Mouse (Mus musculus): ENCODE data around the gene Nacc2. TPM values are rescaled to one million over a fixed set of nuclear protein-coding genes. Genes with fewer than 3 reads are reported as not detected.

Nacc2 gene
- total and polyA plus RNA-seq, 2 experiments from 2014 or later, result 29.9 to 61.4 TPM

- Histone ChIP-seq H3K4me2 (ENCODE audit: low read depth, low read length) (no peak overlapping the region), H3K27ac (no peak overlapping the region), H3K27me3 (ENCODE audit: insufficient read depth, low read length) (no peaks in the 10 kb centered on the region), H3K4me3 (ENCODE audit: low read length) (no peak overlapping the region), H3K9ac (replicated peaks; ENCODE audit: low read length) (no peak overlapping the region), H3K36me3 (ENCODE audit: insufficient read depth, low read length) (no peaks in the 10 kb centered on the region), H3K9me3 (ENCODE audit: low read length) (no peaks in the 10 kb centered on the region), H3K4me1 (ENCODE audit: insufficient read depth, low read length) (no peaks in the 10 kb centered on the region)
- ATAC-seq (no peak), DNase-seq (ENCODE audit: low spot score) (no peak)
- 83% methylated on average over 13 of the region's 13 CpGs for WGBS
- no peak for TF ChIP-seq CTCF (IDR thresholded peaks at IDR 0.05; ENCODE audit: low read depth)
These were observed 60.1 kb downstream of the Nacc2 start for GRCm38 (mm10) chr2:26062742-26063427.

- H3K4me3 ChIP-seq (ENCODE audit: low read length), result no peak overlapping the region
- no peaks in the 10 kb centered on the region for H3K9me3 ChIP-seq (ENCODE audit: low read length)
- no peaks in the 10 kb centered on the region for H3K27me3 ChIP-seq (ENCODE audit: insufficient read depth, low read length)
- TF ChIP-seq CTCF (IDR thresholded peaks at IDR 0.05; ENCODE audit: low read depth), result no peak
- WGBS, result 84% methylated on average over 4 of the region's 4 CpGs
- H3K4me1 ChIP-seq (ENCODE audit: insufficient read depth, low read length), result no peaks in the 10 kb centered on the region
- no peak overlapping the region for H3K9ac ChIP-seq (replicated peaks; ENCODE audit: low read length)
- no peaks in the 10 kb centered on the region for H3K36me3 ChIP-seq (ENCODE audit: insufficient read depth, low read length)
- no peak overlapping the region for H3K4me2 ChIP-seq (ENCODE audit: low read depth, low read length)
- DNase-seq (ENCODE audit: low spot score) (no peak), ATAC-seq (no peak)
- no peak overlapping the region for H3K27ac ChIP-seq
These were observed 60.8 kb downstream of the Nacc2 start for GRCm38 (mm10) chr2:26062241-26062640.

GRCm38 (mm10) chr2:26061018-26061666, 61.9 kb downstream of the Nacc2 start:
- WGBS, result 64% methylated on average over 21 of the region's 21 CpGs
- Histone ChIP-seq H3K27ac (no peak overlapping the region), H3K4me2 (ENCODE audit: low read depth, low read length) (no peak overlapping the region), H3K4me3 (ENCODE audit: low read length) (no peak overlapping the region), H3K9ac (replicated peaks; ENCODE audit: low read length) (no peak overlapping the region), H3K4me1 (ENCODE audit: insufficient read depth, low read length) (no peaks in the 10 kb centered on the region), H3K36me3 (ENCODE audit: insufficient read depth, low read length) (no peaks in the 10 kb centered on the region), H3K27me3 (ENCODE audit: insufficient read depth, low read length) (no peaks in the 10 kb centered on the region), H3K9me3 (ENCODE audit: low read length) (no peaks in the 10 kb centered on the region)
- no peak for DNase-seq (ENCODE audit: low spot score)
- no peak for ATAC-seq
- TF ChIP-seq CTCF (IDR thresholded peaks at IDR 0.05; ENCODE audit: low read depth), result no peak

GRCm38 (mm10) chr2:26057053-26057452, 66.0 kb downstream of the Nacc2 start:
- Histone ChIP-seq H3K4me3 (ENCODE audit: low read length) (no peak overlapping the region), H3K27ac (no peak overlapping the region), H3K36me3 (ENCODE audit: insufficient read depth, low read length) (no peaks in the 10 kb centered on the region), H3K9me3 (ENCODE audit: low read length) (no peaks in the 10 kb centered on the region), H3K4me2 (ENCODE audit: low read depth, low read length) (no peak overlapping the region), H3K9ac (replicated peaks; ENCODE audit: low read length) (no peak overlapping the region), H3K4me1 (ENCODE audit: insufficient read depth, low read length) (no peaks in the 10 kb centered on the region), H3K27me3 (ENCODE audit: insufficient read depth, low read length) (no peaks in the 10 kb centered on the region)
- TF ChIP-seq CTCF (IDR thresholded peaks at IDR 0.05; ENCODE audit: low read depth), result no peak
- 84% methylated on average over 7 of the region's 7 CpGs for WGBS
- ATAC-seq, result no peak
- no peak for DNase-seq (ENCODE audit: low spot score)

- ATAC-seq (no peak), DNase-seq (ENCODE audit: low spot score) (no peak)
- Histone ChIP-seq H3K4me1 (ENCODE audit: insufficient read depth, low read length) (no peaks in the 10 kb centered on the region), H3K9me3 (ENCODE audit: low read length) (no peaks in the 10 kb centered on the region), H3K4me3 (ENCODE audit: low read length) (no peak overlapping the region), H3K36me3 (ENCODE audit: insufficient read depth, low read length) (no peaks in the 10 kb centered on the region), H3K27ac (no peak overlapping the region), H3K9ac (replicated peaks; ENCODE audit: low read length) (no peak overlapping the region), H3K4me2 (ENCODE audit: low read depth, low read length) (no peak overlapping the region), H3K27me3 (ENCODE audit: insufficient read depth, low read length) (no peaks in the 10 kb centered on the region)
- 72% methylated on average over 5 of the region's 5 CpGs for WGBS
- TF ChIP-seq CTCF (IDR thresholded peaks at IDR 0.05; ENCODE audit: low read depth), result no peak
These were observed 66.8 kb downstream of the Nacc2 start for GRCm38 (mm10) chr2:26056226-26056625.

- no peak for DNase-seq (ENCODE audit: low spot score)
- 50% methylated on average over 2 of the region's 2 CpGs for WGBS
- H3K27ac ChIP-seq, result no peak overlapping the region
These were observed 67.3 kb downstream of the Nacc2 start for GRCm38 (mm10) chr2:26055747-26056102.

More at GRCm38 (mm10) chr2:26055747-26056102, 67.3 kb downstream of the Nacc2 start:
- Histone ChIP-seq H3K36me3 (ENCODE audit: insufficient read depth, low read length) (no peaks in the 10 kb centered on the region), H3K9me3 (ENCODE audit: low read length) (no peaks in the 10 kb centered on the region), H3K4me1 (ENCODE audit: insufficient read depth, low read length) (no peaks in the 10 kb centered on the region), H3K9ac (replicated peaks; ENCODE audit: low read length) (no peak overlapping the region), H3K27me3 (ENCODE audit: insufficient read depth, low read length) (no peaks in the 10 kb centered on the region), H3K4me3 (ENCODE audit: low read length) (no peak overlapping the region), H3K4me2 (ENCODE audit: low read depth, low read length) (no peak overlapping the region)
- ATAC-seq, result no peak
- TF ChIP-seq CTCF (IDR thresholded peaks at IDR 0.05; ENCODE audit: low read depth), result no peak
